Mouse (Mus musculus) erythroblast, embryonic 14.5 days (primary cell): ENCODE data around the gene Gm14410.
"Not testable (repeated sequence)": the region's sequence is repeated elsewhere in the genome, so short reads cannot be mapped to it uniquely, and the experiment has no call there.

Experiments used
- GATA1 ChIP-seq: IDR thresholded peaks from 2 replicates; pipeline ENCODE4 v1.6.1; 2012; ENCODE audit warnings: low read length, inconsistent platforms, mixed read lengths
- TAL1 ChIP-seq: IDR thresholded peaks from 3 replicates; pipeline ENCODE4 v1.6.1; 2012; ENCODE audit warnings: low read length, inconsistent platforms, mixed read lengths

DNA sequence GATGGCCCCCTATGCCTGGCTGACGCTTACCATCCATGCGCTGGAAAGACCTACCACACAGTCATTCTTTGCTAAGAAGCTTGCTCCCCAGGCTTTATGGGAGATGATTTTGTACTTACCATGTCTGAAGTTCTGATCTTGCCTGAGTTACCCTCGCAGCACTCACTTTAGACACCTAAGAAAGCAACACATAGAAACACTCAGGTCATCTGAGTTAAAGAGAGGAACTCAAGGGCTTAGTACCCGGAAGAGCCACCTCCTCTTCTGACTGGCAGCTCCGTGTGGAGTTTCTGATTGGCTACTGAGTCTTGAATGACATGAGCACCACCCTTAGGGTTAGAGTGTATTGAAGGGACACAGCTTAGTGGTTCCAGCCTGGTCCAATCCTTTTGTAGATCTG is 33.5 kb downstream of the Gm14410 start:
- not testable (repeated sequence) for TF ChIP-seq TAL1, GATA1
